Mouse (Mus musculus): Measurements from ENCODE around the gene H60b.
"Not testable (repeated sequence)": the region's sequence is repeated elsewhere in the genome, so short reads cannot be mapped to it uniquely, and the experiment has no call there.

H60b gene

DNA sequence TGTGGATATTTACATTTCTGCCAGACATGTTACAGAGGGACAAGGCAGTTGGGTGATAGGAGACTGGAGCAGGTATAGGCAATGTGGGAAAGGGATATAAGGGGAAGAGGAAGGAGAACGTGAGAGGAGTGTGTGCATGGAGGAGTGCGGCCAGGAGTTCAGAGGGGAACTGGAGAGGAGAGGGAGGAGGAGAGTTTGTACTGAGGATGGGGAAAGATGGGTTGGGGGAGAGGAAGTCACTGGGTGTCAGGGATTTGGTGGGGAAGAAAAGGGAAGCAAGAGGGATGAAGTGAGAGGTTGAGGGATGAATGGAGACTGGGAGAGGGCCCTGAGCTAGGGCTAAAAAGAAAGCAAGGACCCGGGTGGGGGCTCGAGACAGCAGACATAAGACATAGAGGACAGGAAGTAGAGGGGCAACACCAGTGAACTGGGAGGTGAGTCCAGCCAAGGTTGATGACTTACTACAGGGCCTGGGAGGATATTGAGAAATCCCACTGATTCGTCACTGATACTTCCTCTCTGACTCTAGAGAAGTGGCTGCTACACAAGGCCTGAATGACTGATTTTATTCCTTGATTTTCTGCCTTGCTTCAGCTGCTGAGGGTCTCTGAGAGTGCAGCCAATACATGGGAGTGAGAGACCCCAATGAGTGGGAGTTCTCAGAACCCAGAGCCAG is 7.1 kb downstream of the H60b start:
- DNase-seq (ENCODE audit: low read depth, low spot score): not testable (repeated sequence)

DNA sequence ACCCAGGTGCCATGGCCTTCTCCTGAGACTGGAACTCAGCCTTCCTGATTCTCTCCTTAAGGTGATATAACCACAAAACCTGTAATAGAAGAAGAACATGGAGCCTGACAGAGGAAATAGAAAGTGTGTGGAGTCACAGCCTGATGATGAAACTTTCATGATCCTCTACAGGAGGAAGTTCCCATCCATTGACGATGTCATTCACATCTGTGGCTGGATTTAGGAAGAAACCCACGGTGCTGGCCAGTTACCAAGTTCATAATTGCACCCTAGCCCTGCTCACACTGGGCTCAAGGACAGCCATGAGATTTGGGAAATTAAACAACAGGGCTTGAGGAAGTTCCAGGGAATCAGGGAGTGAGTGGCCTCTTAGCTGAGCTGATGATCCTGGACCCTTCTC is 7.6 kb downstream of the H60b start:
- not testable (repeated sequence) for DNase-seq (ENCODE audit: low read depth, low spot score)

DNA sequence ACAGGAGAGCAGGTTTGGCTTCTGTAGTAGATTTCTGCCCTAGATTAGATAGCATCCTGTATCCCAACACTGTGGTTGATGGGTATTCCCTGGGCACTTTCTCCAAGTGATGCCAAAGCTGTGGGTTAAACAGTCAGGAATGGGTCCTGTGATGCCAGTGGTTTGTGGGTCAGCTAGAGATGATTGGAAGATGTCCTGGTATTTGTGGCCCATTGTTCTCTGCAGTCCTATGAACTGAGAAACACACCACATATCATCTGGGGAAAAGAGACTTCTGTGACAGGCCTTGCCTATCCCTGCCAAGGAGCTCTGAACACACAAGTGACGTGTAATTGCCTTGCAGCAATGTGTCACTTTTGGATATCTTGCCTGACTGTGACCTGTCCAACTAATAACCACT is 8.7 kb downstream of the H60b start:
- not testable (repeated sequence) for DNase-seq (ENCODE audit: low read depth, low spot score)

DNA sequence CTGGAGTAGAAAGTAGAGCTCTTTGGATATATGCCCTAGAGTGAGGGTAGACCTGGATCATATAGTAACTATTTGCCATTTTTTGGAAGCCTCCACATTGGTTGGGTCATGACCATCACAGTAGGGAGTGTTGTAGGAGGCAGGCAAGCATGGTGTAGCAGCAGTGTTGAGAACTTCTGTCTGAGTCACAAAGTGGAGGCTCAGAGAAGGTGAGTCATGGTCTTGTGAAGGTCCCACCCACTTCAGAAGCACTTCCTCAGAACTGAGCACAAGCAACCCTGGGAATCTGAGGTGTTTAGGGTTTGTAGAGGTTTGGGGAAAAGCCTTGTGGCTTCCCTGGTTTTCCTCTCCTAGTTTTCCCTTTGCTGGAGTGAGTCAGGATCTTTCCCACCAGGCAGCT is 10.7 kb downstream of the H60b start:
- not testable (repeated sequence) for DNase-seq (ENCODE audit: low read depth, low spot score)

DNA sequence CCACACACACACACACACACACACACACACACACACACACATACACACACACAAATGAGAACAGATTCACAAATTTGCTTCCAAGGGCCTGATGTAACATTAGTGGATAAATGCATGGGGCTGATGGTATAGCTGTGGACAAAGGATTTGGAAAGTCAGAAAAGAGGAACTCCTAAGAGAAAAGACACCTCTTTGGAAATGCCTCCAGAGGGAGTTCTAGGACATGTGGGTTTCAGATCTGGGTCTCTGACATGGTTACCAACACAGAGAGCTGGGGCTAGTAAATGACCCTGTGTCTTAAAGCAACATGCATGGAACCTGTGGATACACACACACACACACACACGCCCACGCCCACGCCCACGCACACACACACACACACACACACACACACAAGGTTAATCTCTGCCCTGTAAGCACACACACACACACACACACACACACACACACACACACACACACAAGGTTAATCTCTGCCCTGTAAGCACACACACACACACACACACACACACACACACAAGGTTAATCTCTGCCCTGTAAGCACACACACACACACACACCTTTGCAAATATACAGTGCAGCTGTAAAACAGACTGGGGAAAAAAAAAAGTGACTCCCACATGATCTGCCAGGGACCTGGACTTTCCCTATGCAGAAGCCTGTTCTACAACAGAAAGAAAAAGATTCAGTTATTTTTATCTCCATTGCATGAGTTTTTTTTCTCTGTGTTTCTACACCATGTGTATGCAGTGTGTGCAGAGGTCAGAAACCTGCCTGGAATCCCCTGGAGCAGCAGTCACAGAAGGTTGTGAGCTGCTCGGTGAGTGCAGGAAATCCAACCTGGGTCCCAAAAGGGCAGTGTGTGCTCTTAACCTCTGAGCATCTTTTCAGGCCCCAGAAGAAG is 14.3 kb downstream of the H60b start:
- not testable (repeated sequence) for DNase-seq (ENCODE audit: low read depth, low spot score)

DNA sequence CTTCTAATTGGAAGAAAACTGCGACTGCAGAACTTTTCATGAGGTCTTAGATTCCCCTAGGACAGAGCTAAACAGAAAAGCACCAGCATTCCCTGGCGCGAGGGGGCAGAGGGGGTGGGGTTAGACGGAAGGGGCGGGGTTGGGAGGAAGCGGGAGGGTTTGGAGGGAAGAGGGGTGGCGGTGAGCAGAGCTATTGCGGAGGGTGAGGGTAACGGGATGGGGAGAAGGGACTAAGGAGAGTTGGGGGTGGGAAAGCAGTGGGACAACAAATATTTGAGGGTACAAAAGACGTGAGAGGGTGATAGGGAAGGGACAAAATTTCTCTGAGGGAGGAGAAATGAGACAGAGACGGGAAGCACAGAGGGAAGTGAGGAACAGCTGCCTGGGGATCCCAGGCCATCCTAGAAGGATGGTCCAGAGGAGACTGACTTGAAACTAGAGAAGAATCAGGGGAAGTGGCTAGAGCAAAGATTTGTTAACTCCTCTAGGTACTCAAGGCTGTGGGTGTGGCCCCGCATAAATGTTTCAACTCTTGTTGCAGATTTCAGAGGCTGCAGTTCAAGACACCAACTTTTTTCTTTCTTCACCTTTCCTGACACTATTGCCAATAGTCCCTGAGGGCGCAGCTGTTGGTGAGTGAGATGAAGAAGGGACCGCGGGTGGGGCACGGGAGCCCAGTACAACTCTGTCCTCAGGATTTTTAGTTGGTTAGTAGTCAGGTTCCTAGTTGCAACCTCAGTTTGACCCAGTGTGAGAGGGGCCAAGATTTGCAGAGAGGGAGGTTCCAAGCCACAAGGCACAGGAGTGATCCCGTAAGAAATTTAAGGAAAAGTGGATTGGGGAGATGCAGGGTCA is 15.2 kb downstream of the H60b start:
- DNase-seq (ENCODE audit: low read depth, low spot score): not testable (repeated sequence)

DNA sequence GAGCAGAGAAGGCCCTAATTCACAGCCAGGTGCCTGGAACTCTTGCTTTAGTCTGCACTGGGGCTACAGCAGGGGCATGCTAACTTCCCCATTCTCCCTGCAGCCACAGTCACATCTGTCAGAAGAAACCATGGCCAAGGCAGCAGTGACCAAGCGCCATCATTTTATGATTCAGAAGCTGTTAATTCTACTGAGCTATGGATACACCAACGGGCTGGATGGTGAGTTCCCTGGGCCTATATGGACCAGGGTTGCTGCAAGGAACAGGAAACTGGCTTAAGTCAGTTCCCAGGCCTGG is 15.8 kb downstream of the H60b start:
- DNase-seq (ENCODE audit: low read depth, low spot score): not testable (repeated sequence)

DNA sequence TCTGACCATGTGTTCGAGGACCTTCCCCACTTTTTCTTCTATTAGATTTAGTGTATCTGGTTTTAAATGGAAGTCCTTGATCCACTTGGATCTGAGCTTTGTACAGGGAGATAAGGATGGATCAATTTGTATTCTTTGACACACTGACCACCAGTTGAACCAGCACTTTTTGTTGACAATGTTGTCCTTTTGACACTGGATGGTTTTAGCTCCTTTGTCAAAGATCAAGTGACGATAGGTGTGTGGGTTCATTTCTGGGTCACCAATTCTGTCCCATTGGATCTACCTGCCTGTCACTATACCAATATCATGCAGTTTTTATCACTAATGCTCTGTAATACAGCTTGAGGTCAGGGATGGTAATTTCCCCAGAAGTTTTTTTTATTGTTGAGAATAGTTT is 18.1 kb downstream of the H60b start:
- not testable (repeated sequence) for DNase-seq (ENCODE audit: low read depth, low spot score)

DNA sequence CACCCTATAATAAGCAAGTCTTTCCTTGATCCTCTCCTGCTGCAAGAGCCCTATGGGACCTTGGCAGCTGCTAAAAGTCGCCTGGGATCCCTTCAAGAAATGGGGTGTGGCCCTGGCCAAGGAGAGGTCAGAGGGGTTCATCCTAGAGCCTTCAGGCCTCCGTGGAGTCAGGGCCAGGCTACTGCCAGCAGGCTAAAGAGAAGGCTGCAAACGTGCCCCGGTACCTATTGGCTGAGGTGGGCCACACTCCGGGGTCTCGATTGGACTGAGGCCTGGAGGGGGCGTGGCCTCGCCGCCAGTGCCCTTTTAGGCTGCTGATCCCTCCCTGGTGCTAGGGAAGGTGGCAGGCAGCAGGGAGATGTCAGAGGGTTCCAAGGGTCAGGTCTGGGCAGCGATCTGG is 32.6 kb downstream of the H60b start:
- not testable (repeated sequence) for DNase-seq (ENCODE audit: low read depth, low spot score)

DNA sequence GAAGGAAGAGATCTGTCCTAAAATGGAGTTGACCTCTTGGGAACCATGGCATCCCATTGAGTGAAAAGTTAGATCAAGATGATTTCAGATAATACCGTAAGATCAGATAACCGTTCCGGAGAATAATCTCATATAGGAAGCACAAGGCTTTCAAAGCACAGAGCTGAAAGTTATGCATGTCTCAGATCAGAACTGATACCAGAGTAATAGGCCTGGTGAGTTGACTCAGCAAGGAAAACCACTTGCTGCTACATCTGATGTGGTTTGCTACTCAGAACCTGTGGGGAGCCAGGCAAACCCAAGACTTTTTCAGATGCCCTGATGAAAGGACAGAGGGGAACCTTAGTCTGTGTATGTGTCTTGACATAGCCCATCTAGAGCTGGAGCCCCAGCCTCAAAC is 43.0 kb downstream of the H60b start:
- not testable (repeated sequence) for DNase-seq (ENCODE audit: low read depth, low spot score)

DNA sequence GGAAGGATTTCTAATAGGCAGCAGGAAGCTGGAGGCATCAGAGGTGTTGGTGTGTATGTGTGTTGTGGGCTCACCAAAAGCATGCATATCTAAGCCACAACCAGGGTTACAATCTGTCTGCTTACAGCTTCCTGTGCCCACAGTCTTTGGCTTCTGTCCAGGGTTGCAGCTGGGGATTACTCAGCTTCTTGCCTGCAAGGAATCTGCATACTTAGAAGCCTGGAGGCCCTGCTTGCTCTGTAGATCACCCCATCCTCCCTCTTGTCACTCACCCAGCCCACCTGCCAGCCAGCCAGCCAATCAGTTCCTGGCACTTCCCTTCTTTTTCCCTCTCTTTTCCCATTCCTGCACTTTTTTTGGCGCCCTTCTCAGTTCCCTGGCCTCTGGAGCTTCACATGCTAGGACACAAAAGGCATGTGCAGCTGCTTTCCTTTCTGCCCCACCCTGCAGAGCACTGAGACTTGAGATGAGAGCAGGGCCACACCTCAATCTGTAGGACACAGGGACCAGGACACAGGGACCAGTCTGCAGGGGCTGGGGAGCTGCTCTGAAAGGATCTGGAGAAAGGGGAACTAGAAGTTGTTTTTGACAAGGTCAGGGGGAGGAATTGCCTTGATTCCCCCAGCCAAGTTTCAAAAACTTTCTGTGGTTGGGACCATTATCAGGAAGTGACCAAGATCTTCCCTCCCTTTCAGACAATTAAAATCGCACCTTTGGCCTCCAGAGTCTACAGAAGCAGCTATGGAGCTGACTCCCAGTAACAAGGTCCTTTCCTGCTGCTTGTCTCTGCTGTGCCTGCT is 44.6 kb downstream of the H60b start:
- not testable (repeated sequence) for DNase-seq (ENCODE audit: low read depth, low spot score)

DNA sequence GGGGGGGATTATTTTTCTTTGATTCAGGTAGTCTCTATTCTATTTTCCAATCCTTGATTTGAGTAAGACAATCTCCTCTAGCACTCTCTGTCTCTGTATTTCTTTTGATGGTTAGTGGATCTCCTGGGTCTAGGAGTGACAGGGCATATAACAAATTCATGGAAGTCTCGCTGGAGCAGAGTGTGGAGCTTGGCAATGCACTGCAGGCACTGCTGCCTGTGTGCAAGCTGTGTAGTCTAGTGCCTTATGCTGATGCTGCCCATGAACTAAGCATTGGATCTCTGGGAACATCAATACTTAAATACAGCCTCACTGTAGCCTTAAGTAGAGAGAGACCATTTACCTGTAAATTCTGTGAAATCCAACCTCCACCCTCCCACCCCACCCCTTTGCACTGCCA is 48.1 kb downstream of the H60b start:
- DNase-seq (ENCODE audit: low read depth, low spot score): not testable (repeated sequence)

DNA sequence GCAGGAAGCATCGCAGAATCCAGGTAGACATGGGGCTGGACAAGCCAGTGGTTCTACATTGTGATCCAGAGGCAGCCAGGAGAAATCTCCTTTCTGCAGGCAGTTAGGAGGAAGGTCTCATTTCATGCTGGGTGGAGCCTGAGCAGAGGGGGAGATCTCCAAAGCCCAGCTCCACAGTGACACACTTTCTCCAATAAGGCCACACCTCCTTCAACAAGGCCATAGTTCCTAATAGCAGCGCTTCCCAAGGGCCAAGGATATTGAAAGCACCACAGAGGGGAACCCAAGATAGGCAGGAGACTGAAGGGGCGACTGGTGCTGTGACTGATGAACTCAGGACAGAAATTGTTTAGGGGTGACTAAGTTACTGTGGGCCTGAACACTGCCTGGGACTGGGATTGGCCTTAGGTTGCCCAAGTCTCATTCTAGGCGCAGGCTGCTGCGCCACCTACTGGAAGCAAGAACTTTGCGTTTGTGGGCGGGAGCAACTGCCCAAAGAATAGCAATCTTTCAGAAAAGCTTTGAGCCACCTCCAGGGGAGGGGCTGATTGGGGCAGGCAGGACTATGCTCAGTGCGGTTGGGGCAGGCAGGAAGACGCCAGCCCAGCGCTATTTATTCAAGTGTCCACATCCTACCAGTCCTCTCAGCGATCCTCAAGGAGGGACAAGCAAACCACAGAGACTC is 53.8 kb downstream of the H60b start:
- DNase-seq (ENCODE audit: low read depth, low spot score): peak; percentile 67

DNA sequence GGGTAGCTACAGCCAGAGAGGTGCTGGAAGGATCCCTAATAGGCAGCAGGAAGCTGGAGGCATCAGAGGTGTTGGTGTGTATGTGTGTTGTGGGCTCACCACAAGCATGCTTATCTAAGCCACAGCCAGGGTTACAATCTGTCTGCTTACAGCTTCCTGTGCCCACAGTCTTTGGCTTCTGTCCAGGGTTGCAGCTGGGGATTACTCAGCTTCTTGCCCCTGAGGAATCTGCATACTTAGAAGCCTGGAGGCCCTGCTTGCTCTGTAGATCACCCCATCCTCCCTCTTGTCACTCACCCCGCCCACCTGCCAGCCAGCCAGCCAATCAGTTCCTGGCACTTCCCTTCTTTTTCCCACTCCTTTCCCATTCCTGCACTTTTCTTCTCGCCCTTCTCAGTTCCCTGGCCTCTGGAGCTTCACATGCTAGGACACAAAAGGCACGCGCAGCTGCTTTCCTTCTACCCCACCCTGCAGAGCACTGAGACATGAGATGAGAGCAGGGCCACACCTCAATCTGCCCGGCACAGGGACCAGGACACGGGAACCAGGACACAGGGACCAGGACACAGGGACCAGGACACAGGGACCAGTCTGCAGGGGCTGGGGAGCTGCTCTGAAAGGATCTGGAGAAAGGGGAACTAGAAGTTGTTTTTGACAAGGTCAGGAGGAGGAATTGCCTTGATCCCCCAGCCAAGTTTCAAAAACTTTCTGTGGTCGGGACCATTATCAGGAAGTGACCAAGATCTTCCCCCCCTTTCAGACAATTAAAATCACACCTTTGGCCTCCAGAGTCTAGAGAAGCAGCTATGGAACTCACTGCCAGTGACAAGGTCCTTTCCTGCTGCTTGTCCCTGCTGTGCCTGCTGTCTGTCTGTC is 65.3 kb downstream of the H60b start:
- not testable (repeated sequence) for DNase-seq (ENCODE audit: low read depth, low spot score)

DNA sequence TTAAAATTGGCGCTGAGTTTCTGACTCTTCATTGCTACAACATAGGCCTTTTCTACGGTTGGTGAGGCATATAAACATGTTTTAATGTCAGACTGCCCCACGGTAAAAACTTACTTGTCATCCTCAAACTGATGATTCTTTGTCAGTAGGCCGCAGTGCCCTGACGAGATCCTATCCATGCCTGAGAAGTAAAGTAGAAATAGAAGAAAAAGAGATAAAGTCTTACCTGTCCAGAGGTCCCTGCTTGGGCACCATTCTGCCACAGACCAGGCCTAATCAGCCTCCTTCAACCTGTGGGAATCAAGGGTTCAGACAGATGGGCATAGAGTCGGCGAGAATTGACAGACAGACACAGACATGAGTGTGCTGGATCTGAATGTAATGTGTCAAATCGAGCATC is 106.7 kb downstream of the H60b start:
- no peak for DNase-seq (ENCODE audit: low read depth, low spot score)

DNA sequence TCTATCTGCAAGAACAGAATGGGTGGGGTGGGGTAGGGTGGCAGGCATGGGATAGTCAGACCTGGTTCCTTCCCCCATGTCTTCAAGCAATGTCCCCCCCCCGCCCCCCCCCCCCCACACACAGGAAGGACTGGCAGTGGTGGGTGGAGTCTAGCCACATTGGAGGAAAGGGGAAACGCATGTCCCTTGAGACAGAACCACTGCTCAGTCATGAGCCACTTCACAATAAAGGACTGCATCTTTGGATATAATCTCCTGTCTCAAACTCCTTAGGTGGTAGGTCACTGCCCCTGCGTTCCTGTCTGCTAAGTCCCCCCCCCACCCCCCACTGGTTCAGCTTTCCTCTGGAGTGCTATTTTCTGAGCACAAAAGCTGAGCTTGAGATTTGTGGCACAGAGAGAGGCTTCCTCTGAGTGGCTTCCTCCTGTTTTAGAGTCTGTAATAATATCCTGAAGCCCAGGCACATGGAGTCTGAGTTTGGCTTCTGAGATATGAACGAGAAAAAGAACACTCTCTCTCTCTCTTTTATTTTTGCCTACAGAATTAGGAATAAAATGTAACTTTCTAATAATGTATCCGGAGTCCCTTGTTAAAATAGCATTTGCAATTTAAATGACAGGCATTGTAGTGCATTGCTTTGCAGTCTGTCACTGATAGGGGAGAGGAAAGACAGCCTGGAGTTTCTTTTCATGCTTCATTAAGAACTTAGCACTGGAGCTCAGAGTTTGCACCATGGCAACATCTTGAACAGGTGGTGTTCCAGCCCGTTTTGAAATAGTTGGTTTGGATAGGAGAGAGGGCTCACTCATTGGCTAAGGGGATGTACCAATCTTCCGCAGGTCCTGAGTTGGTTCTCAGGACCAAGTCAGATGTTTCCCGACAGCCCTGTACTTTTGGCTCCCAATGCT is 112.7 kb downstream of the H60b start:
- DNase-seq (ENCODE audit: low read depth, low spot score): not testable (repeated sequence)

DNA sequence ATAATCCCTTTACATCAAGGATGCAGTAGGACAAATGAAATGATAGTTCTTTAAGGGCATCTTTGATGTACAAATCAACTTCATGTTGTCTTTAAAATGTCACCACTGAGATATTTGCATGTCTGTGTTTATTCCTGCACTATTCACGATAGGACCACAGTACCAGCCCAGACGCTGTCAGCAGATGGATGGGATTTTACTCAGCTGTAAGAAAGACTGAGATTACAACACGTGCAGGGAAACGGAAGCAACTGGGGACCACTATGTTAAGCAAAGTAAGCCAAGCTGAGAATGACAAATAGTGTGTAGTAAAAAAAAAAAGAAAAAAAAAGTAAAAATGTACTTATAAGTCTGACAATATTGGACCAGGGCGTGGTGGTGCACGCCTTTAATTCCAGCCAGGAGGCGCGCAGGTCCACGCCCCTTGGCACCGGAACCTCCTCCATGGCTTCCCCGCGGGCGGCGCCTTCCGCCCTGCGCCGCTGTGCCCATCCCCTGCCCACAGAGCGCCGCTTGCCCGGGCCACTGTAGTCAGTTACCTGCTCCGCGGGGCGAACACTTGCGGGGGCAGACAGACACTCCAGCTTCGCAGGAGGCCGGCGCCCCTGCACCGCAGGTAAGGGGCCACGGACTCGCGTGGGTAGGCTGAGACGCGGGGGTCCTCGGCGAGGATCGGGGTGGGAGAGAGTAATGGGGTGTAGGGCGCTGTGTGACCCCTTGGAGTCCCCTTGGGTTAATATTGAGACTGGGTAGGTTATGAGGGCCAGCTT is 114.7 kb downstream of the H60b start:
- DNase-seq (ENCODE audit: low read depth, low spot score): not testable (repeated sequence)
